Mouse (Mus musculus) T-helper 1 cell (primary cell): ENCODE results near the gene Pou2f3.

Experiments
- in situ Hi-C: fragments of 300-600 bp; cut with MboI, MseI; formaldehyde crosslinking; loops from one replicate; pipeline ENCODE4 v1.15.1; 2025; ENCODE audit warnings: high pct_unique_total_duplicates

The Pou2f3 gene

DNA sequence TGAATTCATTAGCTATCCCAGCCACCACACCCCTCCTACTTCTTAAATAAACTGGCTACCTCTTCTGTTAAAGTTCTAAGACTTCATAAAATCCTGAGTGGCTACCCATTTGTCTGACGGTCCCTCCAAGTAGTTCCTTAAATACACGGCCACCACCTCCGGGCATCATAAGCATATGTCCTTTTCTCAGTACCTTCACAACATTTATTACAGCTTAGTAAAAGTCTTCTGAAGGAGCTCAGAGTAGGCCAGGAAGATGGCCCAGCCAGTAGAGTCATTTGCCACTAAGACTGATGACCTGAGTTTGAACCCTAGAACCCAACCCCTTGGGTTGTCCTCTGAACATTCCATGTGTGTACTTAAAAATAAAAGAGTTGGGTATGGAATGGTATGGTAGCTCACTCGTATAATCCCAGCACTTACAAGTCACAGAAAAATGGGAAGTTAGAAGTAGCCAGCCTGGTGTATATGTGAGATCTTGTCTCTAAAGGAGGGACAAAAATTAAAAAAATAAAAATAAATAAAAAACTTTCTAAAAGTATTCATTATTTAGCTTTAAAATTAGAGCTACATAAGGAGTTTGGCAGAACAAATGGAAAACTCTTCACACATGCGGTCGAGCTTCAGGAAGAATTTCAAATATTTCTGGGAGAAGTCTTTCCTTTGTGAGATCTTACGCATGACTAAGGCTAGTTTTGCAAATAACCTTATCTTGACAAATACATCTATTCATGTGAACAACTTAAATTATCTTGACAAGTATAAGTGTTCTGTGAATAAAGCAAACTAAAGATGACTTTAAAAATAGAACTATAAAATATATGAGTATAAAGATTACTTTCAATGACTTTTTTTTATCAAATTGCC is 125.4 kb downstream of the Pou2f3 start:
- in situ Hi-C loops: no loop called here

DNA sequence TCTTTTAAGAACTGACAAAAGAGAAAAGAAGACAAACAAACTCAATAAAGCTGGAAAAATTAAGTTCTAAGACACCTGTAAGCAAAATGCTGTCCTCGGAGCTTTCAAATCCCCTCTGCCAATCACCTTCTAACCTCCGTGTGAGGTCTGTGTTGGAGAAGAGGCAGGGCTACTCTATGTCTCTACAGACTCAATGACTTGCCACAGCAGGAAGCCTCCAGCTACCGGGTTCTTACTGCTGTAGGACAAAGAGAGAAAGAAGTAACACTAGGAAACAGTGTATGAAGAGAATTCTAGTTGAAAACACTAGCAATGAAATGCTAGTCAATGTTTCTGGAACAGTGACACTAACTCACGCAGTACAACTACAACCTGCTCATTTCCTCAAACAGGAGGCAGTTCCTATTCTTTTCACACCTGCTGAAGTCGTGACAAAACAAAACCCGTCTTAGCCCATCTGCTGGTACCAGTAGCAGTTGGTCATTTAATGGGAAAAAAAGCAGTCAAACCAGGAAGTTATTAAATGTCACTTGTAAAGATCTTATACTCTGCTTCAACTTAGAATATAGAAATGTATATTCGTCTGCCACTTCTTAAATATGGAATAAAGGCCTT is 126.6 kb downstream of the Pou2f3 start:
- in situ Hi-C loops: no loop called here

DNA sequence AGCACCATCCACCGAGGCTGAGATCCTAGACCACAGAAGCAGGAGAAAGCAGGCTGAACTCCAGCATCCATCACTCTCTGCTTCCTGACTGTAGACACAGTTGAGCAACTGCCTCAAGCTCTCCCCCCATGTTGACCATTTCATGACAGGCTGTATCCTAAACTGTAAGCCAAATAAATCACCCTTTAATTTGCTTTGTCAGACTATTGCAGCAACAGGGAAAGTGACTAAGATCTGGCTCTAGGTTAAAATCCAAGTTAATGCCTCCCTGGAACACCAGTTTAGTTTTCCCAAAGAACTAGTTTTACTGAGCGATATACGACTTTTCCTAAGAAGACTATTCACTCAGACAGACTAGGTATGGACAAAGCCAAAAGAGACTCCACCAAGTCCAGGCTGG is 131.5 kb downstream of the Pou2f3 start:
- in situ Hi-C loops: no loop called here

- in situ Hi-C loops: no loop called here
Observed at GRCm38 (mm10) chr9:43076163-43076562, 134.0 kb downstream of the Pou2f3 start.

- in situ Hi-C loops: no loop called here
Observed at GRCm38 (mm10) chr9:43074611-43075010, 135.6 kb downstream of the Pou2f3 start.
